Mouse (Mus musculus) cerebellum, adult 8-10 months (tissue): ENCODE measurements at regions not wholly inside any gene's neighbourhood (a gene's known extent, or its start where the extent isn't known, plus 50 kb on each side); places are given as distances from the start of the nearest gene placed in this dataset.
"Not testable (repeated sequence)": the region's sequence is repeated elsewhere in the genome, so short reads cannot be mapped to it uniquely, and the experiment has no call there.

ENCODE experiments used
- DNase-seq: peaks from one replicate; pipeline ENCODE4 v3.0.0; 2022

- DNase-seq = no peak
These were observed 659.9 kb upstream of the Kcnd2 start for GRCm38 (mm10) chr6:20555320-20555883.

DNA sequence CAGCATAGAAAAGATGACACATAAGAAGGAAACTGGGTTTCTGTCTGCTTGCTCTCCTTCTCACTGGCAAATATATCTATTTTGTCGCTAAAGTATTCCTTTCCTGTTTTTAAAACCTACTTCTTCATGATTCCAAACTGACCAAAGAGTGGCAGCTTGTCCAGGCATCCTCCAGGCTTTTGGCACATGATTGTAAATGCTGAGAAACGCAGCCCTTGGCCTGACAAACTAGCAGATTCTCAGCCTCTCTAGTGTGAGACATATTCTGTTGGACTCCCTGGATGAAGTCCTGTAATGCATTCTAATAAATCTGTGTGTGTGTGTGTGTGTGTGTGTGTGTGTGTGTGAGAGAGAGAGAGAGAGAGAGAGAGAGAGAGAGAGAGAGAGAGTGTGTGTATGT, 642.7 kb upstream of the Kcnd2 start:
- DNase-seq = peak; percentile 10

GRCm38 (mm10) chr6:20574734-20575133, 640.6 kb upstream of the Kcnd2 start:
- no peak for DNase-seq

- no peak for DNase-seq
These were observed 616.5 kb upstream of the Kcnd2 start for GRCm38 (mm10) chr6:20598783-20599182.

DNA sequence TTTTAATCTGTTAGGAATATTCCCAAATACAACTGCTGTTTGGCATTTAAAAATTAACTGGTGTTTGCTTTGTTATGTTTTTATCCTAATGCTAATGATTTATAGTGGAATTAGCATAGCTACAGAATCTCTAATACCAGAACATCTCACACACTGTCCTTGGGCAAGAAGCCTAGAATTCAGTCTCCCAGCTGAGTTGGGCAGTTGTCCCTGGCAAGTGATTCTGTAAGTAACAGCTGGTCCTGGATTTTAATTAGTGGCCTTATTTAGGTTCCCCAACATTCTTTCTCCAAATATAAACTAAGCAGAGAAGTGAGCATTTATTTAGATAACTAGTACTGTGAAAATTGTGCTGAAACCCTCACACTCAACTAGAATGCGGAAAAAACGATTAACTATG, 611.1 kb upstream of the Kcnd2 start:
- peak; percentile 88 for DNase-seq

DNA sequence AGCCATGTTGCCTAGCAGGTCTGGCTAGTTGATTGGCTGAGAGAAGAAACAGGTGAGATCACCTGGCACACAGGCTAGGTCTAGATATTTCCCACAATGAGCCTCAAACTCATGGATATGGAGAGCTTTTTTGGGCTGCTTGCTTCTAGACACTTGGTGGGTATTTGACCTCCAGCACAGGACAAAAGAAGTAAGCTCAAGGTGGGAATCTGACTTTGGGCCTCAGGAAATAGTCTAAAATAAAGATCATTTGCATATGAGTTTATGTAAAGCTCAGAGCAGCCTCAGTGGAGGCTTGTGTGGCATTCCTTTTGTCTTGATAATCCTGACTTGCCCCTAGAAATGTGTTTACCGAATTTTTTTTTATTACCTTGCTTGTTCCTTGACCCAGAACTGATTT, 594.8 kb upstream of the Kcnd2 start:
- no peak for DNase-seq

DNA sequence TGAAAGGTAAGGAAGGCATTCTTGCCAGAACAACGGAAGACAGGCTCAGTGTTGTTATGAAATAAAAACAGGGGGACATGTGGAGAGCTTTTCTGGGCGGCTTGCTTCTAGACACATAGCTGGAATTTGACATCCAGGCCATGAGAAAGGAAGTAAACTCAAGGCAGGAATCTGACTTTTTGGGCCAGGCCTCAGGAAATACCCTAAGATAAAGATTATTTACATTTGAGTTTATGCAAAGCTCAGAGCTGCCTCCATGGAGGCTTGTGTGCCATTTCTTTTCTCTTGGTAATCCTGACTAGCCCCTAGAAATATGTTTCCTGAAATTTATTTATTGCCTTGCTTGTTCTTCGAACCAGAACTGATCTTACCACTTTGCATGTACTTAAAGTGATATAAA, 588.9 kb upstream of the Kcnd2 start:
- DNase-seq = no peak

GRCm38 (mm10) chr6:20627071-20627470, 588.2 kb upstream of the Kcnd2 start:
- DNase-seq = no peak

DNA sequence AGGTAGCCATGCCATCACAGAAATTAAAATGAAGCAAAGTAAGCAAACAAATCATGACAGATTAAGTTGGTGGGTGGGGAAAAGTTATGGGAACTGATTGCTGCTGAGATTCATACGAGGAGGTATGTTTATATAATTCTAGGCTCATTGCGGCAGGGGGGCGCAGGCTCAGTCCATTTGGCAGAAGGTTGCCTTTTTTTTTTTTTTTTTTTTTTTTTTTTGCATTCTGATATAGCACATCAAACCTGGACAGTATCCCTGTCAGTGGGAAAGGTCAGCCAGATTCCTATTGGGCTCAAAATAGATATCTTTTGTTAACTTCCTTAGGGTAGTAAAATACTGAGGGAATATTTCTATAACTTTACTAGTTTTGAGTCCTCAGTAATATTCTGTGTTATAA, 575.0 kb upstream of the Kcnd2 start:
- DNase-seq = peak; percentile 67

DNA sequence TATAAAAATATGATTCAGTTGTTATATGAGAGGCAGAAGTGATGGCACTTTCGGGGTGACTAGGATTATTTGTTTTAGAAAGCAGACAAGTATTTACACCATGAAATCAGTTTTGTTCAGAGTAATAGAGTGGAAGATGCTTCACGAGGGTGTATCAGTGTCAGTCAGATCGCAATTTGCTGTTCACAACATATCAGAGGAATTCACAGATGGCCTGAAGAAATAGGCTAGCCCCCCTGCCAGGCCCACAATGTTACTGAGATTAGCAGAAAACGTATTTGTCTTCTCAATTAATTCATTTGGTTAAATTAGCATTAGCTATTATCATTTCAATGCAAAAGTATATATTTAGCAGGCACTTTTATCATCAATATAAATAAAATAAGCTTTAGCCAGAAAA, 573.9 kb upstream of the Kcnd2 start:
- peak; percentile 76 for DNase-seq

DNA sequence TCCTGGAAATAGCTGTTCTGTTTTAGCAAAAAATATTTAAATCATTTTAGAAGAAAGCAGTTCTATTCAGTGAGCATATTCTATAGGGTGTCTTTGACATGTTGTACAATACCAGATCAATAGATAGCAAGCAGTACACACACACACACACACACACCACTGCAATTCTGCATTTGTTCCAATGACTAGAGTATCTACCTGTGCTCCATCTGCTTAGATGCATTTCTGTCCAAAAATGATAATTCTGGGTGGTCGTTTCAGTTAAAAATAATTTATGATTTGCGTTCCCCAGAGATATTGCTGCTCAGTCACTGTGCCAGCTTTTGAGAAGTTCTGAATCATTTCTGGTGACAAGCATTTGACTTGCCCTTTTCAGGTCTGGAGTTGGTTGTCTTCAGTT, 573.5 kb upstream of the Kcnd2 start:
- peak; percentile 19 for DNase-seq

GRCm38 (mm10) chr6:20657042-20657441, 558.3 kb upstream of the Kcnd2 start:
- DNase-seq = no peak

DNA sequence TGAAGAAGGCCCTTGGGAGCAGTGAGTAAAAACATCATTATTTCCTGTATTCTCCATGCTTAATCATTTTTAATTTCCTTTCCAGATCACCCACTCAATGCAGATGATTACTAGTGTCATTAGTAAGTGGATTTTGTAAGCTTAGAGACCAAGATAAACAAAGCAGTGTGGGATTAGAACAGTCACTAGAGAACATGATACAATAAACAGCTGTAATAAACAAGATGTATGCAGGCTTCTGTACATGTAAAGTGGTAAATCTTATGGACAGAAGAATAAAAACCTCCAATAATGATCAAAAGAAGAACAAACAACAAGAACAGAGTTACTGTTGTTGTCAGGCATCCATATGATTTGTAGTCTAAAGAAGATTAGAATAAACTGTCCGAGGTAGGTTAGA, 542.1 kb upstream of the Kcnd2 start:
- no peak for DNase-seq

DNA sequence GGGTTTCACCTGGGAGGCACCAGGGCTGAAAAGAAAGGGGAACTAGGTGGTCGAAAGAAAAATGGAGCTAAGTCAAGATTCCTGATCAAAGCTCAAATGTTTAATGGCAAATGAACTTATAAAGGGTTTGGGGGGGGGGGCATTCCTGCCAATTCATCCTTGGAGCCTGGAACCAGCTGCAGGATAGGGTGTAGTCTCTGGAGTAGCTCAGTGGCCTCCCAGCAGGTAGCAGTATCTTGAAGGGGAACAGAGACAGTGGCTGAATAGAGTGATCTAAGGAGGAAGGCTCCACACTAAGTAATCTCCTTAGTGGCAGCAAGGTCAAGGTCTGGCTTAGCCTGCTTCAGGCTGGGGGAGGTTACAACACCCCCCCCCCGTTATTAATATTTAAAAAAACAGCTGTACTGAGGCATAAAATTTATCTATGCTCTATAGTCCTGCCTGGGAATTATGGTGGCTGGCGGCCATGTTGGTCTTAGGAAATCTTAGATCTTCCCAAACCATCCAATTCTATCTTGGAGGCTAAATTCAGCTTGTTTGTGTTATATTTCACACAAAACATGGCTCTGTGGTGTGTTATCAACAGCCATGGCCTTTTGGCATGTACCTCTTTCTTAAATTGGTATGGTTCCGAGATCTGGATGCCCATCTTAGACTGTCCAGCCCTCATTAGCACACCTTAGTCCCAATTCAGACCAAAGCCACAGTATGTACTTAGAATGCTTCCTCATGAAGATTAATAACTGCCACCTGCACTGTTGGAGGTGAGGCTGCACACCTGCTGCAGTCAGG, 528.7 kb upstream of the Kcnd2 start:
- DNase-seq = not testable (repeated sequence)

- DNase-seq = not testable (repeated sequence)
These were observed 528.1 kb upstream of the Kcnd2 start for GRCm38 (mm10) chr6:20687239-20687575.

DNA sequence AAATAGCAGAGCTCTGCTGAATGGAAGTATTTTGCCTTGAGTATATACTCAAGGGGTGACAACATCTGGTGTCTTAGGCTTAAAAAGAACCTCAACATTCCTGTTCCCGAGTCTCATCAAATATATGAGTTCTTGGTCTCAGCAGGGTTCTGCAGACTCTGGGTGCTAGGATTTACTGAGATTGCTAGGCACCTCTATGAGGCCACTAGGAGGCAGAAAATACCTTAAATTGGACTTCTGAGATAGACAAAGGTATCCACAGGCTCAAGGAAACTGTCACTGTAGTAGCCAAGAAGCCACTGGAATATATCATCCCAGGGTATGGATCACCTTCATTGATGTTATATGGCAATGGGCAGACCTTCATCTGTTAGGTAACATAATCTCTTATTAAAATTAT, 489.4 kb upstream of the Kcnd2 start:
- DNase-seq = no peak

GRCm38 (mm10) chr6:20739095-20739494, 476.2 kb upstream of the Kcnd2 start:
- DNase-seq = peak; percentile 22

- peak; percentile 25 for DNase-seq
These were observed 474.9 kb upstream of the Kcnd2 start for GRCm38 (mm10) chr6:20740406-20740805.

GRCm38 (mm10) chr6:20741240-20741639, 474.1 kb upstream of the Kcnd2 start:
- no peak for DNase-seq

DNA sequence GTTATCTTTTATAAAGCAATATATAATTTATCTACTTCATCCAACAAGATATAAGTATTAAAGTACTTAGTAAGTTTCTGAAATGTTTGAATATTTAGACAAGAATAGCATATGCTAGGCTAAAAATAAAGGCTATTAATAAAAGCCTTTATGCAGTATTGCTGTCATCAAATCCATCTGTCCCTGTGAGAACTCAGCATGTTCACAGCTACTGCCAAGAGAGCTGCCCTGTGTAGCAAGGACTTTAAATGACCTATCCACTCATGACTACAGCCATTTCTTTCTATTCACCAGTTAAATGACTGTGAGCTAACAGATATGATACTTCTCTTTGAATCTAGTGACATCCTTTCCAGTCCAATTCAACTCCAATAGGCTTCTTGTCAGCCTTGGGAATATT, 458.1 kb upstream of the Kcnd2 start:
- DNase-seq = peak; percentile 72

GRCm38 (mm10) chr6:20761300-20761699, 454.0 kb upstream of the Kcnd2 start:
- no peak for DNase-seq

- DNase-seq = no peak
These were observed 439.4 kb upstream of the Kcnd2 start for GRCm38 (mm10) chr6:20775872-20776271.
